Mouse (Mus musculus): ENCODE data around the gene Olfr976. TPM values are rescaled to one million over a fixed set of nuclear protein-coding genes. Genes with fewer than 3 reads are reported as not detected.

The Olfr976 gene
- not detected in 2 replicates for polyA plus RNA-seq (2012; rRNA removed)

GRCm38 (mm10) chr9:39961033-39961432 is at the start of gene Olfr976:
Gene Olfr976 (minus strand): TSS chr9:39961133.

DNA sequence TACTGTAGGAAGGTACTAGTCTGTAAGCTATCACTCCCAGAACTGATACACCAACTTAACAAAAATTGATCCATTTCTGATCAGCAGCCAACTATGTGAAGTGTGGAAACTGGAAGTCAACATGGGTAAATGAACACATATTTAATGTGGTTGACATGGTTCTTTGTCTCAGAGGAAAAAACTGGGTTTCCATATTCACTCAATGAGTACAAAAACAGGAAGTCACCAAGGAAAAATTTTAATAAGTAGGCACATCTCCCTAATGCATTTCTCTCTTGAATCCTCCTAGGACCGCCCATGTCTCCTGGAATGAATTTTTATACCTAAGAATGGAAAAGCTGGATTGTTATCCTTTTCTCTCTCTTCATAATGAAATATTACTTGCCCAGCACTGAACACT is 48.5 kb upstream of the Olfr976 start, which contains the start of gene Olfr980:
Gene Olfr980, minus strand, starts transcription at position 101 of the 400 bp plus-strand sequence.

GRCm38 (mm10) chr9:40003365-40003764 is 42.4 kb upstream of the Olfr976 start, which contains the start of gene Olfr979:
Gene Olfr979 (minus strand): TSS chr9:40003465.

GRCm38 (mm10) chr9:39991813-39992212 is 30.9 kb upstream of the Olfr976 start, which contains the start of gene Olfr978:
Gene Olfr978 (plus strand): TSS chr9:39992113.

GRCm38 (mm10) chr9:39951946-39952345 is 9.0 kb downstream of the Olfr976 start, which contains the start of gene Olfr975:
Gene Olfr975 (minus strand): TSS chr9:39952046.

DNA sequence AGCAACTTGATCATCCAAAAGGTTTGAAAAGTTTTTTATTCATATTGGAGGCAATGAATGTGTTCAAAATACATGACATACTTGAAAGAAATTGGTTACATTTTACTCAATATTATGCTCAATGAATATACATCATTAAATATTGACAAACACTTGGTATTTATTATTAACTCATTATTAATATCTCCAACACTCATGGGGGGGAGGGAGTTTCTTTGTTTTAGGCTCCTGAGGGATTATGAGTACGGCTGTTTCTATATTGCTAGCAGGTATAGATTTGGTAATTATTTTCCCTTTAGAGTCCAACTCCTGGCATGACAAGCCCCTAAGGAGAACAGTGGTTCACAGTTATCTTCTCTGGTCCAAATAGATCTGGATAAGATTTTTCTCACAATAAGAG is 23.7 kb downstream of the Olfr976 start, which contains the start of gene Olfr974:
Gene Olfr974, plus strand, starts transcription at position 301 of the 400 bp plus-strand sequence.

GRCm38 (mm10) chr9:39907036-39907435 is 53.9 kb downstream of the Olfr976 start, which contains the start of gene Olfr229:
Gene Olfr229 (plus strand): TSS chr9:39907336.

Other genes starting within 250 kb of the Olfr976 start
- not detected in 2 replicates for gene Olfr965, start 249.8 kb downstream of the Olfr976 start, polyA plus RNA-seq (2012; rRNA removed)
- gene Olfr150, start 230.2 kb downstream of the Olfr976 start, polyA plus RNA-seq (2012; rRNA removed): not detected in 2 replicates
- not detected in 2 replicates for gene Olfr967, start 214.9 kb downstream of the Olfr976 start, polyA plus RNA-seq (2012; rRNA removed)
- not detected in 2 replicates for gene Olfr968, start 177.9 kb downstream of the Olfr976 start, polyA plus RNA-seq (2012; rRNA removed)
- not detected in 2 replicates for gene Olfr969, start 170.2 kb downstream of the Olfr976 start, polyA plus RNA-seq (2012; rRNA removed)
- not detected in 2 replicates for gene Olfr970, start 152.3 kb downstream of the Olfr976 start, polyA plus RNA-seq (2012; rRNA removed)
- gene Olfr971, start 124.3 kb downstream of the Olfr976 start, polyA plus RNA-seq (2012; rRNA removed): not detected in 2 replicates
- gene Olfr972, start 94.7 kb downstream of the Olfr976 start, polyA plus RNA-seq (2012; rRNA removed): not detected in 2 replicates
- not detected in 2 replicates for gene Olfr229, start 53.8 kb downstream of the Olfr976 start, polyA plus RNA-seq (2012; rRNA removed)
- gene Olfr974, start 23.6 kb downstream of the Olfr976 start, polyA plus RNA-seq (2012; rRNA removed): not detected in 2 replicates
- not detected in 2 replicates for gene Olfr975, start 9.1 kb downstream of the Olfr976 start, polyA plus RNA-seq (2012; rRNA removed)
- gene Olfr978, start 31.0 kb upstream of the Olfr976 start, polyA plus RNA-seq (2012; rRNA removed): not detected in 2 replicates
- gene Olfr979, start 42.3 kb upstream of the Olfr976 start, polyA plus RNA-seq (2012; rRNA removed): not detected in 2 replicates
- gene Olfr980, start 48.4 kb upstream of the Olfr976 start, polyA plus RNA-seq (2012; rRNA removed): not detected in 2 replicates
- not detected in 2 replicates for gene Olfr981, start 60.3 kb upstream of the Olfr976 start, polyA plus RNA-seq (2012; rRNA removed)
- gene Olfr982, start 112.7 kb upstream of the Olfr976 start, polyA plus RNA-seq (2012; rRNA removed): not detected in 2 replicates
- not detected in 2 replicates for gene Olfr983, start 132.5 kb upstream of the Olfr976 start, polyA plus RNA-seq (2012; rRNA removed)
- gene Olfr984, start 153.1 kb upstream of the Olfr976 start, polyA plus RNA-seq (2012; rRNA removed): not detected in 2 replicates
- not detected in 2 replicates for gene Olfr985, start 169.1 kb upstream of the Olfr976 start, polyA plus RNA-seq (2012; rRNA removed)
- not detected in 2 replicates for gene Tmem225, start 187.0 kb upstream of the Olfr976 start, polyA plus RNA-seq (2012; rRNA removed)
- gene Olfr986, start 219.8 kb upstream of the Olfr976 start, polyA plus RNA-seq (2012; rRNA removed): not detected in 2 replicates
- 0.66 and 0.77 TPM in 2 replicates for gene Zfp202, start 231.2 kb upstream of the Olfr976 start, polyA plus RNA-seq (2012; rRNA removed)

Data from liver, embryonic 14 days (tissue).